In the genomic region with DNA sequence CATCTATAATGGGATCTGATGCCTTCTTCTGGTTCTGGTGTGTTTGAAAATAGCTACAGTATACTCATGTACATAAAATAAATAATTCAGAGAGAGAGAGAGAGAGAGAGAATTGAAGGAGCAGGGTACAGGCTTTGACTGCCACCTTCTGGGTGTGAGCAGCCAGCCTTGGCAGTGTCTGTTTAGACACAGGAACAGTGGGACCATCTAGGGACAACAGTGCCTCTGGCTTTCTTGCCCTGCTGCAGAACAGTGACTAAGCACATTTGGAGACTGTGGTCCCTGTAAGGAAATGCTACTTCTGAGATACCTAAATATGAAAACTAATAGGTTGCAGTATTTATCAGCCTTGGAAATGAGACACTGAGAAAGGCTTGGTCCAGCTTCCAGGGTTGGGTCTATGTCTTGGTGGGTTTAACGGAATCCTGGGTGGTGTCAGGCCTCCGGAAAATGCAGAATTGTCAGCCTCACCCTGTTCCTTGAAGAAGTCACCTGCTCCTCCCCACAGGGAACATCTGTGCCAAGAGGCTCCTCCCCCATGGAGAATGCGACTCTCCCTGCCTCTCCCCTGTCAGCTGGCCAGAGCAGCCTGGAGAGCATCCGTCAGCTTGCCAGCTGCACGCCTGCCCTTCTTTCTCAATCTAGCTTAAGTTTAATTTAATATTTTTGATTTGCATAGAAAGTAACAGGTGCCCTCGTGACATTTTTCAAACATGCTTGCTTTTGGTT, we compare ENCODE assay signal across 9 mouse cellular contexts. TPM values are rescaled to one million over a fixed set of nuclear protein-coding genes. Genes with fewer than 3 reads are reported as not detected.
DNase-seq lines count a peak whose midpoint lies in the region; ATAC-seq lines count a peak whose summit lies in the region.
"Had no signal": no experiment of that assay in that cellular context is flagged by ENCODE, and none has a peak within 500 bp of the region (broad histone marks: within the 10 kb centered on the region; RNA-seq: fewer than 3 reads in every experiment).

No protein-coding gene starts in this region.

- no peaks in the 10 kb centered on the region for H3K27me3 ChIP-seq in heart, embryonic 13.5 days (replicated peaks)

- peak overlapping the region; percentile 48 for H3K4me2 ChIP-seq in heart, embryonic 13.5 days
- H3K4me2 ChIP-seq: limb, embryonic 12.5 days had no signal

- H3K4me1 ChIP-seq in heart, embryonic 13.5 days: peaks cover 76% of the 10 kb centered on the region

- ATAC-seq in heart, embryonic 13.5 days (ENCODE audit: extremely low read depth, insufficient number of reproducible peaks, low FRiP score, low TSS enrichment): 0 out of 2 replicates have a peak, but pooled peaks have one; percentile 9
- peak; percentile 63 for ATAC-seq in megakaryocyte-erythroid progenitor cell, adult 5-6 weeks (replicated peaks; ENCODE audit: low FRiP score, low TSS enrichment, poor library complexity, severe bottlenecking)

- peak overlapping the region; percentile 94 for H3K27ac ChIP-seq in heart, embryonic 13.5 days (replicated peaks)
- H3K27ac ChIP-seq: limb, embryonic 12.5 days had no signal

- no peaks in the 10 kb centered on the region for H3K9me3 ChIP-seq in heart, embryonic 13.5 days
- H3K9me3 ChIP-seq: limb, embryonic 12.5 days had no signal

- H3K9ac ChIP-seq in heart, embryonic 13.5 days: peak overlapping the region; percentile 45
- H3K9ac ChIP-seq: limb, embryonic 12.5 days had no signal

- 20% methylated on average over 6 of the region's 6 CpGs for WGBS in heart, embryonic 13.5 days

- no peaks in the 10 kb centered on the region for H3K36me3 ChIP-seq in heart, embryonic 13.5 days
- H3K36me3 ChIP-seq: limb, embryonic 12.5 days had no signal

- DNase-seq in lung, adult 18-20 months: peak; percentile 55 to 66
- DNase-seq in lung, postnatal 4 days: no peak
- DNase-seq in adrenal gland, postnatal 25 days: peak; percentile 36
- no peak for DNase-seq in right cerebral cortex, adult 18-20 months
- DNase-seq in retina, embryonic 14.5 days (ENCODE audit: low spot score): no peak
- no peak for DNase-seq in left cerebral cortex, adult 8-10 months (ENCODE audit: low spot score in 2 of 2)

- 0 out of 2 replicates have a peak overlapping the region, but pooled peaks have one; percentile 8 for H3K4me3 ChIP-seq in heart, embryonic 13.5 days
- H3K4me3 ChIP-seq: limb, embryonic 12.5 days had no signal

RNA-seq across cellular contexts. Expression of a gene that starts 8.4 kb away (rescaled TPM):
- total RNA-seq in adrenal gland, postnatal 25 days (2021): 14.8 and 22.1 TPM in 2 replicates
- 17.1 and 19.9 TPM in 2 replicates for polyA plus RNA-seq in heart, embryonic 13.5 days (2015; fragmentation: Nextera tagmentation; extraction: Ambion mirVana)
- 1.7 and 3.4 TPM in 2 replicates for total RNA-seq in megakaryocyte-erythroid progenitor cell, adult 5-6 weeks (2014; fragmentation: Nextera tagmentation)
- total RNA-seq in megakaryocyte-erythroid progenitor cell, adult 5-6 weeks (2017): 1.1 TPM in 1 of 2 replicates, not detected in the other
- total RNA-seq in left cerebral cortex, adult 8-10 months (2022): 1 to 10 TPM; 5.1 to 7.4 (median 5.7) TPM

RNA-seq across cellular contexts. Expression of a gene that starts 45.2 kb away (rescaled TPM):
- 1.4 and 1.7 TPM in 2 replicates for total RNA-seq in adrenal gland, postnatal 25 days (2021)
- polyA plus RNA-seq in heart, embryonic 13.5 days (2015; fragmentation: Nextera tagmentation; extraction: Ambion mirVana): 170 and 207 TPM in 2 replicates
- total RNA-seq in megakaryocyte-erythroid progenitor cell, adult 5-6 weeks (2014; fragmentation: Nextera tagmentation): not detected in 2 replicates
- total RNA-seq in megakaryocyte-erythroid progenitor cell, adult 5-6 weeks (2017): not detected in 2 replicates
- 1 to 10 TPM; 1.4 to 2.3 (median 1.7) TPM for total RNA-seq in left cerebral cortex, adult 8-10 months (2022)

RNA-seq across cellular contexts. Expression of a gene that starts 49.8 kb away (rescaled TPM):
- total RNA-seq in adrenal gland, postnatal 25 days (2021): 393 and 413 TPM in 2 replicates
- 305 and 332 TPM in 2 replicates for polyA plus RNA-seq in heart, embryonic 13.5 days (2015; fragmentation: Nextera tagmentation; extraction: Ambion mirVana)
- 102 and 143 TPM in 2 replicates for total RNA-seq in megakaryocyte-erythroid progenitor cell, adult 5-6 weeks (2014; fragmentation: Nextera tagmentation)
- total RNA-seq in megakaryocyte-erythroid progenitor cell, adult 5-6 weeks (2017): 157 and 169 TPM in 2 replicates
- 100 to 1,000 TPM; 296 to 343 (median 307) TPM for total RNA-seq in left cerebral cortex, adult 8-10 months (2022)

Comparison
In these comparisons a context has a peak if more than half of its experiments do, and no peak if none do; other contexts are left out.
1. DNase-seq: peak in lung, adult 18-20 months (2 of 2) and adrenal gland, postnatal 25 days (single experiment); none in lung, postnatal 4 days (0 of 2), right cerebral cortex, adult 18-20 months (single experiment), retina, embryonic 14.5 days (single experiment) and left cerebral cortex, adult 8-10 months (0 of 2).